Mouse (Mus musculus) myocyte (in vitro differentiated cells): ENCODE results near the gene Ptpn18.

Source experiments
- MYOD1 ChIP-seq, 3 experiments: IDR thresholded peaks; one replicate each; pipeline ENCODE4 v1.6.1; 2011; ENCODE audit warnings: control low read depth in 2 of 3, low read depth in 2 of 3, mild to moderate bottlenecking in 2 of 3, moderate library complexity in 1 of 3; ENCODE audit not compliant: insufficient read length in 2 of 3, control insufficient read depth in 1 of 3
- MYOG ChIP-seq, 3 experiments: IDR thresholded peaks; one replicate each; pipeline ENCODE4 v1.6.1; 2011; ENCODE audit warnings: control low read depth in 2 of 3, low read depth in 2 of 3, mild to moderate bottlenecking in 2 of 3; ENCODE audit not compliant: insufficient read length in 2 of 3, control insufficient read depth in 1 of 3, insufficient read depth in 1 of 3

GRCm38 (mm10) chr1:34523647-34524046 lies 64.1 kb downstream of the Ptpn18 start:
- TF ChIP-seq MYOG (IDR thresholded peaks at IDR 0.05; ENCODE audit: control insufficient read depth in 1 of 3, insufficient read depth in 1 of 3, insufficient read length in 2 of 3, low read depth in 2 of 3) (no peak), MYOD1 (IDR thresholded peaks at IDR 0.05; ENCODE audit: control insufficient read depth in 1 of 3, insufficient read length in 2 of 3, low read depth in 2 of 3) (no peak)
